Mouse (Mus musculus): ENCODE results near the gene Slc22a14. TPM values are rescaled to one million over a fixed set of nuclear protein-coding genes. Genes with fewer than 3 reads are reported as not detected.
"Not testable (repeated sequence)": the region's sequence is repeated elsewhere in the genome, so short reads cannot be mapped to it uniquely, and the experiment has no call there.

Slc22a14 gene
- total and polyA plus RNA-seq, 3 experiments: not detected

DNA sequence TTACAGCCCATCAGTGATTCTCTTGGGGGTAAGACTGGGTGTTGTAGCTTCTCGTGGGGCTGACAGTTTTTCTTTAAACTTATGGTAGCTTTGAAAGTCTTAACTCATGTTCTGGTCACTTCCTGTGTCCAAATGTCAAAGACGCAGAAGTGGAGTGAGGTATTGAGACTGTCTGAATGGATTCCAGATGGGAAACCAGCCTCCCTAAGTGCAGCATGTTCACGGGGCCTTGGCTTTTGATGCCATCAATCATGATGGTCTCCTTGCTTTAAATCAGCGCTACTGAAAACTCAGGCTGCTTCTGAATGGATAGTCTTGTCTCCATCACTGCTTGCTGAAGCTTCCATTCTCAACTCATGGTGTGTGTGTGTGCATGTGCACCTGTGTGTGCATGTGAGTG is 5.9 kb upstream of the Slc22a14 start:
- TF ChIP-seq RAD21 (IDR thresholded peaks at IDR 0.05; ENCODE audit: low read depth, low read length): no peak
- no peak for TF ChIP-seq NRF1 (IDR thresholded peaks at IDR 0.05; ENCODE audit: insufficient read depth, low read depth, low read length, poor library complexity, severe bottlenecking)
- no peak for TF ChIP-seq UBTF (IDR thresholded peaks at IDR 0.05; ENCODE audit: borderline replicate concordance, insufficient read depth, low read depth, low read length)
- no peak overlapping the region for H3K4me3 ChIP-seq (ENCODE audit: control insufficient read depth in 1 of 2, insufficient read depth in 1 of 2, low read depth in 2 of 2, low read length in 2 of 2)
- no peak for DNase-seq (ENCODE audit: low read depth, low spot score)

DNA sequence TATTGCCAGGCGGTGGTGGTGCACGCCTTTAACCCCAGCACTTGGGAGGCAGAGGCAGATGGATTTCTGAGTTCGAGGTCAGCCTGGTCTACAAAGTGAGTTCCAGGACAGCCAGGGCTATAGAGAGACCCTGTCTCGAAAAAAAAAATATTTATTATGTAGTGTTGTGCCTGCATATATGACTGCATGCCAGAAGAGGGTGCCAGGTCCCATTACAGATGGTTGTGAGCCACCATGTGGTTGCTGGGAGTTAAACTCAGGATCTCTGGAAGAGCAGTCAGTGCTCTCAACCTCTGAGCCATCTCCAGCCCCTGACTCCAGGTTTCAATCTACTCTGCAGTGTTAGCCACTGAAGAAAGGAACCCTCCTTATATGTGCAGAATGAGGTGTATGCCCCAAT is 5.4 kb upstream of the Slc22a14 start:
- not testable (repeated sequence) for H3K9me3 ChIP-seq (replicated peaks; ENCODE audit: insufficient read depth, low read length); H3K36me3 ChIP-seq (ENCODE audit: control insufficient read depth in 1 of 2, insufficient read depth in 2 of 2, low read length in 2 of 2); H3K4me1 ChIP-seq (ENCODE audit: control insufficient read depth in 1 of 2, insufficient read depth in 2 of 2, low read length in 2 of 2); H3K79me2 ChIP-seq (ENCODE audit: control insufficient read depth, insufficient read depth, low read length, poor library complexity); H3K27me3 ChIP-seq (ENCODE audit: control insufficient read depth in 1 of 2, insufficient read depth in 2 of 2, low read length in 2 of 2); DNase-seq (ENCODE audit: low read depth, low spot score); H3K9ac ChIP-seq (ENCODE audit: control insufficient read depth, low read depth, low read length, poor library complexity, severe bottlenecking); H3K27ac ChIP-seq (ENCODE audit: control insufficient read depth, low read depth, low read length); H3K4me3 ChIP-seq (ENCODE audit: control insufficient read depth in 1 of 2, insufficient read depth in 1 of 2, low read depth in 2 of 2, low read length in 2 of 2)
- peak in 1 of 3 experiments; percentile 19; a peak in 2 of 6 replicates for TF ChIP-seq CTCF (IDR thresholded peaks at IDR 0.05 in 2 of 3, conservative IDR thresholded peaks at IDR 0.05 in 1 of 3; ENCODE audit: control insufficient read depth in 1 of 3, insufficient read depth in 1 of 3, low read depth in 2 of 3, low read length in 3 of 3, poor library complexity in 1 of 3, severe bottlenecking in 1 of 3)

More for the DNA sequence above, 5.9 kb upstream of the Slc22a14 start:
- H3K9ac ChIP-seq (ENCODE audit: control insufficient read depth, low read depth, low read length, poor library complexity, severe bottlenecking): no peak overlapping the region
- no peaks in the 10 kb centered on the region for H3K9me3 ChIP-seq (replicated peaks; ENCODE audit: insufficient read depth, low read length)
- no peaks in the 10 kb centered on the region for H3K27me3 ChIP-seq (ENCODE audit: control insufficient read depth in 1 of 2, insufficient read depth in 2 of 2, low read length in 2 of 2)
- H3K4me1 ChIP-seq (ENCODE audit: control insufficient read depth in 1 of 2, insufficient read depth in 2 of 2, low read length in 2 of 2): no peaks in the 10 kb centered on the region
- H3K79me2 ChIP-seq (ENCODE audit: control insufficient read depth, insufficient read depth, low read length, poor library complexity): no peaks in the 10 kb centered on the region
- no peak overlapping the region for H3K27ac ChIP-seq (ENCODE audit: control insufficient read depth, low read depth, low read length)
- H3K36me3 ChIP-seq (ENCODE audit: control insufficient read depth in 1 of 2, insufficient read depth in 2 of 2, low read length in 2 of 2): no peaks in the 10 kb centered on the region; a peak in 1 of 4 replicates

DNA sequence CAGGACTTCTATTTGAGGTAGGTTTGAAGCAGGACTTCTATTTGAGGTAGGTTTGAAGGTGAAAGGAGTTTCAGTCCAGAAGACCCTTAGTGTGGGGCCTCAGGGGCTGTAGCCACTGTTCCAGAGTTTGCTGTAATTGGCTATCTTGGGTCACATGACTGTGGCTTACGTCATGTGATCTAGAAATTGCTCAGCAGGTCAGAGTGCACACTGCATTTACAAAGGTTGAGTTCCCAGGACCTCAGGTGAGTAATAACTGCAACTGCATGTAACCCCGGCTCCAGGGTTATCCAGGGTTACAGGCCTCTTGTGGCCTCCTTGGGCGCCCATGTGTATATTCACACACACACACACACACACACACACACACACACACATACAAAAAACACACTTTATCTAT is 3.0 kb upstream of the Slc22a14 start:
- TF ChIP-seq USF2 (IDR thresholded peaks at IDR 0.05; ENCODE audit: borderline replicate concordance in 1 of 2, insufficient read depth in 1 of 2, low read depth in 1 of 2, low read length in 2 of 2) (0 out of 4 replicates have a peak, but pooled peaks of 1 of the 2 experiments have one; percentile 31), RAD21 (IDR thresholded peaks at IDR 0.05; ENCODE audit: low read depth, low read length) (no peak), SIN3A (IDR thresholded peaks at IDR 0.05; ENCODE audit: low read length) (no peak), JUND (IDR thresholded peaks at IDR 0.05; ENCODE audit: low read depth, low read length) (no peak), GATA1 (IDR thresholded peaks at IDR 0.05; ENCODE audit: low read depth, low read length) (no peak), USF1 (IDR thresholded peaks at IDR 0.05; ENCODE audit: low read depth, low read length) (peak; percentile 73), EP300 (IDR thresholded peaks at IDR 0.05; ENCODE audit: low read depth in 1 of 2, low read length in 2 of 2) (no peak), MEF2A (IDR thresholded peaks at IDR 0.05; ENCODE audit: extremely low read depth, insufficient replicate concordance, low read depth, low read length, poor library complexity, severe bottlenecking) (no peak)

More for the DNA sequence above, 3.0 kb upstream of the Slc22a14 start:
- Histone ChIP-seq H3K27me3 (ENCODE audit: control insufficient read depth in 1 of 2, insufficient read depth in 2 of 2, low read length in 2 of 2) (no peaks in the 10 kb centered on the region), H3K4me3 (ENCODE audit: control insufficient read depth in 1 of 2, insufficient read depth in 1 of 2, low read depth in 2 of 2, low read length in 2 of 2) (no peak overlapping the region), H3K36me3 (ENCODE audit: control insufficient read depth in 1 of 2, insufficient read depth in 2 of 2, low read length in 2 of 2) (peaks cover 0 to 8% of the 10 kb centered on the region in 2 experiments; a peak in 3 of 4 replicates), H3K9ac (ENCODE audit: control insufficient read depth, low read depth, low read length, poor library complexity, severe bottlenecking) (no peak overlapping the region), H3K27ac (ENCODE audit: control insufficient read depth, low read depth, low read length) (no peak overlapping the region), H3K79me2 (ENCODE audit: control insufficient read depth, insufficient read depth, low read length, poor library complexity) (no peaks in the 10 kb centered on the region), H3K4me1 (ENCODE audit: control insufficient read depth in 1 of 2, insufficient read depth in 2 of 2, low read length in 2 of 2) (peaks cover 6 to 17% of the 10 kb centered on the region in 2 experiments), H3K9me3 (replicated peaks; ENCODE audit: insufficient read depth, low read length) (no peaks in the 10 kb centered on the region)
- no peak for DNase-seq (ENCODE audit: low read depth, low spot score)
